ENCODE assay signal across 8 mouse cellular contexts in the genomic region with DNA sequence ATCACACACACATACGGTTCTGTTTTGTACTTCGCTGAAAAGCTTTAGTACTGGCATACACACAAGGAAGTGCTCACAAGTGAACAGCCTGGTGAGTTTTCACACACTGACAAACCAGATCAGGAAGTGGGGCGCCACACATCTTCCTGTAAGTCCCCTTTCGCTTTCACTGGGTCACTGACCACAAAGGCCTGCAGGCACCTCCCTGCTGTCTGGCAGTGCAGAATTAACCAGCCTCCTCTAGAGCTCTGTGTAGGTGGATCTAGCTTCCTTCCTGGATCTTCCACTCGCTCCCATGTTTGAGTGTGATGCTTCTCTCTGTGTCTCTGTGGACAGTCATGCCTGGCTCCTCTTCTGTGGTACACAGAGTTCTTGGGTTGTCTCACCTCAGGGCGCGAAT. TPM values are rescaled to one million over a fixed set of nuclear protein-coding genes. Genes with fewer than 3 reads are reported as not detected.
DNase-seq lines count a peak whose midpoint lies in the region; ATAC-seq and TF ChIP-seq lines count a peak whose summit lies in the region.

No protein-coding gene starts in this region.

- H3K27me3 ChIP-seq in heart, embryonic 12.5 days (replicated peaks): no peaks in the 10 kb centered on the region
- no peaks in the 10 kb centered on the region for H3K27me3 ChIP-seq in liver, embryonic 15.5 days

- no peak overlapping the region for H3K9ac ChIP-seq in heart, embryonic 12.5 days
- H3K9ac ChIP-seq in liver, embryonic 15.5 days: no peak overlapping the region

- peak; percentile 27; the same call in 1 of the 2 replicates for ATAC-seq in frontal cortex, adult (ENCODE audit: low TSS enrichment)
- 0 out of 2 replicates have a peak, but pooled peaks have one; percentile 33 for ATAC-seq in heart, embryonic 12.5 days (ENCODE audit: insufficient number of reproducible peaks, low FRiP score)
- ATAC-seq in liver, embryonic 15.5 days (ENCODE audit: insufficient read depth): 0 out of 2 replicates have a peak, but pooled peaks have one; percentile 17

- TF ChIP-seq CTCF in left cerebral cortex, adult 2 months (IDR thresholded peaks at IDR 0.05): no peak

- no peak for DNase-seq in frontal cortex, postnatal 10 days (ENCODE audit: low spot score in 2 of 2)
- peak; percentile 92 to 93 for DNase-seq in spleen, postnatal 36 days (ENCODE audit: low spot score in 2 of 2)
- no peak for DNase-seq in adipocyte (ENCODE audit: low spot score)
- no peak for DNase-seq in Muller cell, postnatal 12 days (ENCODE audit: inconsistent ontology term)
- no peak for DNase-seq in left cerebral cortex, adult 2 months (ENCODE audit: extremely low spot score in 1 of 2, low spot score in 2 of 2)

- no peaks in the 10 kb centered on the region for H3K36me3 ChIP-seq in heart, embryonic 12.5 days
- H3K36me3 ChIP-seq in liver, embryonic 15.5 days (replicated peaks): no peaks in the 10 kb centered on the region

- peak overlapping the region; percentile 52 for H3K27ac ChIP-seq in heart, embryonic 12.5 days (ENCODE audit: poor library complexity, severe bottlenecking)
- no peak overlapping the region for H3K27ac ChIP-seq in liver, embryonic 15.5 days (replicated peaks)
- H3K27ac ChIP-seq in left cerebral cortex, adult 2 months: no peak overlapping the region

- peaks cover 36% of the 10 kb centered on the region for H3K4me1 ChIP-seq in heart, embryonic 12.5 days (replicated peaks)
- H3K4me1 ChIP-seq in liver, embryonic 15.5 days (replicated peaks): peaks cover 41% of the 10 kb centered on the region

- no peaks in the 10 kb centered on the region for H3K9me3 ChIP-seq in heart, embryonic 12.5 days (replicated peaks)
- no peaks in the 10 kb centered on the region for H3K9me3 ChIP-seq in liver, embryonic 15.5 days (replicated peaks)

- no peak overlapping the region for H3K4me3 ChIP-seq in heart, embryonic 12.5 days
- no peak overlapping the region for H3K4me3 ChIP-seq in liver, embryonic 15.5 days (replicated peaks)
- no peak overlapping the region for H3K4me3 ChIP-seq in left cerebral cortex, adult 2 months

- H3K4me2 ChIP-seq in heart, embryonic 12.5 days: no peak overlapping the region
- H3K4me2 ChIP-seq in liver, embryonic 15.5 days: no peak overlapping the region

- WGBS in heart, embryonic 12.5 days: 67% methylated on average over 7 of the region's 7 CpGs
- WGBS in liver, embryonic 15.5 days (ENCODE audit: insufficient replicate concordance): 23% methylated on average over 7 of the region's 7 CpGs

- intact Hi-C loops in left cerebral cortex, adult 2 months (cut with DNase I): no loop called here

RNA-seq across cellular contexts. Expression of a gene that starts 20.4 kb away (rescaled TPM):
- polyA plus RNA-seq in heart, embryonic 12.5 days (2016; fragmentation: Nextera tagmentation; extraction: Ambion mirVana): 227 and 231 TPM in 2 replicates
- 67.7 and 77.8 TPM in 2 replicates for polyA plus RNA-seq in liver, embryonic 15.5 days (2015; fragmentation: Nextera tagmentation; extraction: Ambion mirVana)
- total RNA-seq in left cerebral cortex, adult 2 months (2021): 10 to 100 TPM; 12.9 to 14.6 TPM

Comparison
In these comparisons a context has a peak if more than half of its experiments do, and no peak if none do; other contexts are left out.
1. DNase-seq: peak in spleen, postnatal 36 days (2 of 2); none in frontal cortex, postnatal 10 days (0 of 2), adipocyte (single experiment), Muller cell, postnatal 12 days (single experiment) and left cerebral cortex, adult 2 months (0 of 2).
2. Peak in every context shown above with its lines, with median percentiles within 50 percentile points of each other: ATAC-seq.